Mouse (Mus musculus) liver, adult 2 months (tissue): ENCODE data around the gene Fgfr2.

Experiments
- CTCF ChIP-seq: fragments of 200-500 bp; IDR thresholded peaks from 2 replicates; pipeline ENCODE4 v1.5.1; 2011; ENCODE audit warnings: low read depth, low read length, control low read depth
- POLR2A ChIP-seq: fragments of 200-500 bp; IDR thresholded peaks from 2 replicates; pipeline ENCODE4 v1.6.1; 2011; ENCODE audit warnings: low read length, control low read depth; ENCODE audit not compliant: insufficient read depth; ENCODE audit errors: extremely low read depth

DNA sequence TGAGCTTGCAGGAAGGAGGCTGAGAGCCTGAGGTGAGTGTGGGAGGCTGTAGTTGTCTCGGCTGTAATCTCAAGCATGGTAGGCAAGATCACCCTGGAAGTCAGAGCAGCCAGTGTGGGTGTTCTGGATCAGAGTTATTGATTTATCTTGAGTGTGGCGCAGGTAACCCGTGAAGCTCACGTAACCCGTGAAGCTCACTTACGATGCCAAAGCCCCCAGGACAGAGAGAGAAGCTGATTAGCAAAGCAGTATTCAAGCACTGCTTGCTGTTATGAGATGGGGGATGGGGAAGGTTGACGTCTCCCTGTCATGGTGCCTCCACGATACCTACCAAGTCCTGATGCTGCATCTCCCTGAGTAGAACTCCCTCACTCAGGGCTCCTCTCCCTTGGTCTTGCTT is 503.6 kb downstream of the Fgfr2 start:
- TF ChIP-seq CTCF (no peak), POLR2A (no peak)
